Mouse (Mus musculus) subcutaneous adipose tissue, adult 2 months (tissue): ENCODE measurements around the gene Fam205a2. TPM values are rescaled to one million over a fixed set of nuclear protein-coding genes. Genes with fewer than 3 reads are reported as not detected.

Experiments used
- polyA plus RNA-seq: library from polyadenylated mRNA; depleted of rRNA; stranded (reverse); fragments of >200 nt; gene quantifications from 2 replicates; pipeline ENCODE4 v1.2.3, GENCODE M21; 2012; ENCODE audit warnings: low replicate concordance; rRNA removed

Gene Fam205a2
- polyA plus RNA-seq, result 0.17 and 0.39 TPM in 2 replicates

GRCm38 (mm10) chr4:42528075-42528474 lies at the start of gene Fam205a2:
Gene Fam205a2, minus strand, starts transcription at chr4:42528175.

Other genes with a start within 250 kb of the Fam205a2 start
- gene Gm21953, start 233.9 kb downstream of the Fam205a2 start, polyA plus RNA-seq, result not detected in 2 replicates
- gene Fam205a3, start 209.8 kb downstream of the Fam205a2 start, polyA plus RNA-seq, result 0.17 and 0.39 TPM in 2 replicates
- not detected in 2 replicates for gene Gm21586, start 88.8 kb downstream of the Fam205a2 start, polyA plus RNA-seq
- 0.04 and 0.08 TPM in 2 replicates for gene Gm2163, start 61.4 kb downstream of the Fam205a2 start, polyA plus RNA-seq
- 1.6 TPM in 1 of 2 replicates, not detected in the other for gene Gm10591, start 84.0 kb upstream of the Fam205a2 start, polyA plus RNA-seq
- gene Gm2564, start 101.5 kb upstream of the Fam205a2 start, polyA plus RNA-seq, result 1.3 and 1.9 TPM in 2 replicates
- gene Ccl27b, start 127.1 kb upstream of the Fam205a2 start, polyA plus RNA-seq, result not detected in 2 replicates
- gene Il11ra2, start 133.7 kb upstream of the Fam205a2 start, polyA plus RNA-seq, result 0.24 and 0.41 TPM in 2 replicates
- not detected in 2 replicates for gene 4930578G10Rik, start 207.4 kb upstream of the Fam205a2 start, polyA plus RNA-seq
- gene Ccl19, start 228.4 kb upstream of the Fam205a2 start, polyA plus RNA-seq, result 2.1 and 5.2 TPM in 2 replicates
- gene Ccl21a, start 245.8 kb upstream of the Fam205a2 start, polyA plus RNA-seq, result 20.1 and 187 TPM in 2 replicates